Mouse (Mus musculus): ENCODE data around the gene Fam193b. TPM values are rescaled to one million over a fixed set of nuclear protein-coding genes. Genes with fewer than 3 reads are reported as not detected.
A peak's percentile ranks its signal among the peaks of the same experiment; 100 is the strongest.

Fam193b gene
- polyA plus RNA-seq (2015; fragmentation: Nextera tagmentation; extraction: Ambion mirVana): 57.8 and 62.2 TPM in 2 replicates

- H3K27me3 ChIP-seq (replicated peaks; ENCODE audit: control insufficient read depth, insufficient read depth, low read length): no peaks in the 10 kb centered on the region
- peaks cover 32% of the 10 kb centered on the region for H3K4me1 ChIP-seq (replicated peaks; ENCODE audit: control insufficient read depth, insufficient read depth, low read length)
- H3K4me3 ChIP-seq (replicated peaks; ENCODE audit: low read length): peak within 1 kb of the TSS; percentile 94
- H3K9me3 ChIP-seq (ENCODE audit: control insufficient read depth, low read length): no peaks in the 10 kb centered on the region
- peak within 1 kb of the TSS; percentile 99 for H3K9ac ChIP-seq (replicated peaks; ENCODE audit: low read depth, low read length)
- peak within 1 kb of the TSS; percentile 92 for H3K27ac ChIP-seq (ENCODE audit: low read length)
- H3K4me2 ChIP-seq (ENCODE audit: low read length): peak within 1 kb of the TSS; percentile 93
- peak; percentile 87 for ATAC-seq
- 2% methylated on average over 47 of the region's 47 CpGs for WGBS
- H3K36me3 ChIP-seq (ENCODE audit: control insufficient read depth, insufficient read depth): no peaks in the 10 kb centered on the region
Observed at GRCm38 (mm10) chr13:55571027-55571751, at the start of gene Fam193b. Fam193b (minus strand) TSS chr13:55571120.

GRCm38 (mm10) chr13:55620275-55620674 is 49.4 kb upstream of the Fam193b start:
- no peak for ATAC-seq
- 85% methylated on average over 2 of the region's 2 CpGs for WGBS

GRCm38 (mm10) chr13:55619328-55619727 is 48.4 kb upstream of the Fam193b start:
- 95% methylated on average over 4 of the region's 4 CpGs for WGBS
- H3K4me2 ChIP-seq (ENCODE audit: low read length): no peak overlapping the region
- no peak overlapping the region for H3K4me3 ChIP-seq (replicated peaks; ENCODE audit: low read length)
- peaks cover 16% of the 10 kb centered on the region for H3K4me1 ChIP-seq (replicated peaks; ENCODE audit: control insufficient read depth, insufficient read depth, low read length)
- ATAC-seq: no peak
- H3K9me3 ChIP-seq (ENCODE audit: control insufficient read depth, low read length): no peaks in the 10 kb centered on the region
- no peaks in the 10 kb centered on the region for H3K27me3 ChIP-seq (replicated peaks; ENCODE audit: control insufficient read depth, insufficient read depth, low read length)
- no peaks in the 10 kb centered on the region for H3K36me3 ChIP-seq (ENCODE audit: control insufficient read depth, insufficient read depth)
- H3K27ac ChIP-seq (ENCODE audit: low read length): no peak overlapping the region
- H3K9ac ChIP-seq (replicated peaks; ENCODE audit: low read depth, low read length): no peak overlapping the region

More at GRCm38 (mm10) chr13:55620275-55620674, 49.4 kb upstream of the Fam193b start:
- Histone ChIP-seq H3K36me3 (ENCODE audit: control insufficient read depth, insufficient read depth) (peaks cover 1% of the 10 kb centered on the region; the same call in 1 of the 2 replicates), H3K4me2 (ENCODE audit: low read length) (no peak overlapping the region), H3K27me3 (replicated peaks; ENCODE audit: control insufficient read depth, insufficient read depth, low read length) (no peaks in the 10 kb centered on the region), H3K4me1 (replicated peaks; ENCODE audit: control insufficient read depth, insufficient read depth, low read length) (peaks cover 23% of the 10 kb centered on the region), H3K27ac (ENCODE audit: low read length) (no peak overlapping the region), H3K9ac (replicated peaks; ENCODE audit: low read depth, low read length) (no peak overlapping the region), H3K4me3 (replicated peaks; ENCODE audit: low read length) (no peak overlapping the region), H3K9me3 (ENCODE audit: control insufficient read depth, low read length) (no peaks in the 10 kb centered on the region)

DNA sequence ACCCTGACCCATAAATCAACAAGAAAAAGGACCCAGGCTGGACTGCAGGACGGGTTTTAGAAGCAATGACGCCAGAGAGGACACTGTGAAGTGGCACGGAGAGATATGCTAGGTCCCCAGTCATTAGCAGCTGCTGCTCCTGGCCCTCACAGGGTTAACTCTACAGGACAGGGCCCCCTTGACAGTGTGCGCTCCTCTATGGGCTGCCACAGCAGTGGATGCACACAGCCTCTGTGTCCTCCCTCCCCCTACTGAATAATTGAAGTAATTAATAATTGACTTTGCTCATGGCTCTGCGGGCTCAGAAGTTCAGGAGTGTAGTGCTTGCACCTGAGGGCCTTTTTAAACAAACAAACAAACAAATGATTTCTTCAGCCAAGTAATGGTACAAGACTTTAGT is 42.6 kb upstream of the Fam193b start:
- Histone ChIP-seq H3K27me3 (replicated peaks; ENCODE audit: control insufficient read depth, insufficient read depth, low read length) (no peaks in the 10 kb centered on the region), H3K4me1 (replicated peaks; ENCODE audit: control insufficient read depth, insufficient read depth, low read length) (no peaks in the 10 kb centered on the region), H3K9ac (replicated peaks; ENCODE audit: low read depth, low read length) (no peak overlapping the region), H3K36me3 (ENCODE audit: control insufficient read depth, insufficient read depth) (0 out of 2 replicates have a peak, but pooled peaks cover 2% of the 10 kb centered on the region), H3K27ac (ENCODE audit: low read length) (no peak overlapping the region), H3K9me3 (ENCODE audit: control insufficient read depth, low read length) (no peaks in the 10 kb centered on the region), H3K4me2 (ENCODE audit: low read length) (no peak overlapping the region), H3K4me3 (replicated peaks; ENCODE audit: low read length) (no peak overlapping the region)
- no peak for ATAC-seq
- 44% methylated on average over 5 of the region's 5 CpGs for WGBS

DNA sequence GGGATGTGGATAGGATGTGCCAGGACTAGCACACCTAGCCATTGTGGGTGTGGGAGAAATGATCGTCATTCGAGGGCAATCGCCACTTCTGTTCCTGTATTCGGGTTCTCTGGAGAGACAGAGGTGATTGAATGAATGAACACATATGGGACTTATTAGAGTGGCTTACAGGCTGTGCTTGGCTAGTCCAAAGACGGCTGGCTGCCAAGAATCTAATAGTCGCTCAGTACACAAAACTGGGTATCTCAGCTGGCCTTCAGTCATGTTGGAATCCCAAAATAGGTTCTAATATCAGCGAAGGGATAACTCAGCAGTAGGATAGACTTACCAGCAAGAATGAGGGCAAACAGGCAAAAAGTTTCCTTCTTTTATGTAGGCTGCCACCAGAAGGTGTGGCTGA is 41.1 kb upstream of the Fam193b start:
- no peak overlapping the region for H3K4me3 ChIP-seq (replicated peaks; ENCODE audit: low read length)
- H3K4me1 ChIP-seq (replicated peaks; ENCODE audit: control insufficient read depth, insufficient read depth, low read length): no peaks in the 10 kb centered on the region
- no peak for ATAC-seq
- H3K9me3 ChIP-seq (ENCODE audit: control insufficient read depth, low read length): no peaks in the 10 kb centered on the region
- no peak overlapping the region for H3K9ac ChIP-seq (replicated peaks; ENCODE audit: low read depth, low read length)
- no peaks in the 10 kb centered on the region for H3K27me3 ChIP-seq (replicated peaks; ENCODE audit: control insufficient read depth, insufficient read depth, low read length)
- H3K27ac ChIP-seq (ENCODE audit: low read length): no peak overlapping the region
- 0 out of 2 replicates have a peak, but pooled peaks cover 2% of the 10 kb centered on the region for H3K36me3 ChIP-seq (ENCODE audit: control insufficient read depth, insufficient read depth)
- 90% methylated on average over 7 of the region's 7 CpGs for WGBS
- no peak overlapping the region for H3K4me2 ChIP-seq (ENCODE audit: low read length)

- WGBS: 93% methylated on average over 2 of the region's 2 CpGs
- H3K4me2 ChIP-seq (ENCODE audit: low read length): no peak overlapping the region
- H3K27ac ChIP-seq (ENCODE audit: low read length): no peak overlapping the region
- no peaks in the 10 kb centered on the region for H3K4me1 ChIP-seq (replicated peaks; ENCODE audit: control insufficient read depth, insufficient read depth, low read length)
- ATAC-seq: no peak
- H3K4me3 ChIP-seq (replicated peaks; ENCODE audit: low read length): no peak overlapping the region
- H3K27me3 ChIP-seq (replicated peaks; ENCODE audit: control insufficient read depth, insufficient read depth, low read length): no peaks in the 10 kb centered on the region
- no peak overlapping the region for H3K9ac ChIP-seq (replicated peaks; ENCODE audit: low read depth, low read length)
- H3K9me3 ChIP-seq (ENCODE audit: control insufficient read depth, low read length): no peaks in the 10 kb centered on the region
- peaks cover 7% of the 10 kb centered on the region; the same call in 1 of the 2 replicates for H3K36me3 ChIP-seq (ENCODE audit: control insufficient read depth, insufficient read depth)
Observed at GRCm38 (mm10) chr13:55607624-55608006, 36.7 kb upstream of the Fam193b start.

DNA sequence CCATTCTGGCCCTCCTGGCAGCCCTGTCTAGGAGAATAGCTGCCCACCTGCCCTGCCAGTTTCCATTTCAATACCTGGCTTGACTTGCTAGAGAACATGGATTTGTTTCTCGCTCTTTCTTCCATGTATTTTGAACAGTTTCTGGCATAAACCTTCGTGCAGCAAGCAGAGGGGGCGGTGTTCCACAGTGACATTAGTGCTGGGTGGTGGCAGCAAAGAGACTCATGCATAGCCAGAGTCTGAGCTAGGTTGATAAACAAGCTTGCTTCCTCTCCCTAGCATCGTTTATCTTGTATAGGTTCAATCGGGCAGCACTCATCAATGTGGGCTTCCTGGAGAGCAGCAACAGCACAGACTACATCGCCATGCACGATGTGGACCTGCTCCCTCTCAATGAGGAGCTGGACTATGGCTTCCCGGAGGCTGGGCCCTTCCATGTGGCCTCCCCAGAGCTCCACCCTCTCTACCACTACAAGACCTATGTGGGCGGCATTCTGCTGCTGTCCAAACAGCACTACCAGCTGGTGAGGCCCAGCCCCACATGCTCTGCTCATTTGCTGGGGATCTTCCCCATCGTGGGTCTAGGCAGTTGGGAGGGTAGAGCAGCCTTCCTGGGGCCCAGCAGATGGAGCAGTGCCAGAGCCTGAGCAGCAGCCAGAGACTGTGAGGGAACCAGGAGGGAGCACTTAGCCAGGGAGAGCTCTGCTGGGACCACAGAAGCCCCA is 36.1 kb upstream of the Fam193b start:
- Histone ChIP-seq H3K27ac (ENCODE audit: low read length) (no peak overlapping the region), H3K4me2 (ENCODE audit: low read length) (no peak overlapping the region), H3K4me3 (replicated peaks; ENCODE audit: low read length) (no peak overlapping the region), H3K36me3 (ENCODE audit: control insufficient read depth, insufficient read depth) (peaks cover 7% of the 10 kb centered on the region; the same call in 1 of the 2 replicates), H3K4me1 (replicated peaks; ENCODE audit: control insufficient read depth, insufficient read depth, low read length) (no peaks in the 10 kb centered on the region), H3K27me3 (replicated peaks; ENCODE audit: control insufficient read depth, insufficient read depth, low read length) (no peaks in the 10 kb centered on the region), H3K9ac (replicated peaks; ENCODE audit: low read depth, low read length) (no peak overlapping the region), H3K9me3 (ENCODE audit: control insufficient read depth, low read length) (no peaks in the 10 kb centered on the region)
- no peak for ATAC-seq
- WGBS: 82% methylated on average over 10 of the region's 10 CpGs

GRCm38 (mm10) chr13:55604606-55605005 is 33.7 kb upstream of the Fam193b start:
- Histone ChIP-seq H3K27me3 (replicated peaks; ENCODE audit: control insufficient read depth, insufficient read depth, low read length) (no peaks in the 10 kb centered on the region), H3K9me3 (ENCODE audit: control insufficient read depth, low read length) (no peaks in the 10 kb centered on the region), H3K9ac (replicated peaks; ENCODE audit: low read depth, low read length) (no peak overlapping the region), H3K4me1 (replicated peaks; ENCODE audit: control insufficient read depth, insufficient read depth, low read length) (peaks cover 6% of the 10 kb centered on the region), H3K27ac (ENCODE audit: low read length) (no peak overlapping the region), H3K4me2 (ENCODE audit: low read length) (no peak overlapping the region), H3K4me3 (replicated peaks; ENCODE audit: low read length) (no peak overlapping the region), H3K36me3 (ENCODE audit: control insufficient read depth, insufficient read depth) (peaks cover 7% of the 10 kb centered on the region; the same call in 1 of the 2 replicates)
- no peak for ATAC-seq
- WGBS: 97% methylated on average over 3 of the region's 3 CpGs

GRCm38 (mm10) chr13:55601611-55602010 is 30.7 kb upstream of the Fam193b start:
- H3K27me3 ChIP-seq (replicated peaks; ENCODE audit: control insufficient read depth, insufficient read depth, low read length): no peaks in the 10 kb centered on the region
- no peak overlapping the region for H3K27ac ChIP-seq (ENCODE audit: low read length)
- peaks cover 16% of the 10 kb centered on the region for H3K36me3 ChIP-seq (ENCODE audit: control insufficient read depth, insufficient read depth)
- no peak overlapping the region for H3K9ac ChIP-seq (replicated peaks; ENCODE audit: low read depth, low read length)
- no peak overlapping the region for H3K4me3 ChIP-seq (replicated peaks; ENCODE audit: low read length)
- 4% methylated on average over 3 of the region's 3 CpGs for WGBS
- no peaks in the 10 kb centered on the region for H3K9me3 ChIP-seq (ENCODE audit: control insufficient read depth, low read length)
- no peak for ATAC-seq
- H3K4me2 ChIP-seq (ENCODE audit: low read length): no peak overlapping the region
- H3K4me1 ChIP-seq (replicated peaks; ENCODE audit: control insufficient read depth, insufficient read depth, low read length): peaks cover 9% of the 10 kb centered on the region

Measured in forebrain, embryonic 16.5 days (tissue).